Mouse (Mus musculus) CH12.LX (cell line): Measurements from ENCODE around the gene Disp2. TPM values are rescaled to one million over a fixed set of nuclear protein-coding genes. Genes with fewer than 3 reads are reported as not detected.

Source experiments
- DNase-seq: peaks from one replicate; pipeline ENCODE4 v3.0.0-alpha.2; 2013; ENCODE audit errors: extremely low read depth
- H3K27ac ChIP-seq: 2 replicates; pipeline ENCODE4 v1.5.1; 2012; ENCODE audit warnings: low read depth, mild to moderate bottlenecking, control low read depth, moderate library complexity; ENCODE audit not compliant: insufficient read depth
- H3K27me3 ChIP-seq: replicated peaks from 2 replicates; pipeline ENCODE3; 2012; ENCODE audit warnings: inconsistent platforms
- H3K36me3 ChIP-seq, 2 experiments: replicated peaks in 1 of 2; 2 replicates each; pipeline versions ENCODE3 to v1.6.1; 2012; ENCODE audit warnings: inconsistent platforms in 1 of 2, low read length in 1 of 2, mild to moderate bottlenecking in 1 of 2, mixed read lengths in 1 of 2, moderate library complexity in 1 of 2; ENCODE audit not compliant: control insufficient read depth in 1 of 2, insufficient read depth in 1 of 2
- H3K4me1 ChIP-seq, 2 experiments: 2 replicates each; pipeline ENCODE4 v1.6.1; 2012; ENCODE audit warnings: inconsistent platforms in 1 of 2, moderate library complexity in 1 of 2; ENCODE audit not compliant: insufficient read depth in 2 of 2, control insufficient read depth in 1 of 2
- H3K4me2 ChIP-seq: 2 replicates; pipeline ENCODE4 v1.6.1; 2012; ENCODE audit warnings: low read depth, mild to moderate bottlenecking, control low read depth; ENCODE audit not compliant: poor library complexity, insufficient read depth, severe bottlenecking
- H3K4me3 ChIP-seq, 3 experiments: fragments of 150-350 bp in 1 of 3; sonication (generic) in 1 of 3; replicated peaks in 1 of 3; 2 replicates each; pipeline versions ENCODE3 to v1.5.1; 2011 to 2012; ENCODE audit warnings: low read depth in 2 of 3, low read length in 2 of 3, mild to moderate bottlenecking in 2 of 3, moderate library complexity in 2 of 3, control low read depth in 1 of 3, improper control_type of control experiment in 1 of 3, inconsistent platforms in 1 of 3, mixed read lengths in 1 of 3; ENCODE audit not compliant: poor library complexity in 1 of 3
- H3K79me2 ChIP-seq: replicated peaks from 2 replicates; pipeline ENCODE4 v1.6.1; 2012; ENCODE audit warnings: mild to moderate bottlenecking, moderate library complexity; ENCODE audit not compliant: control insufficient read depth, poor library complexity, insufficient read depth, severe bottlenecking; ENCODE audit errors: extremely low read depth
- H3K9ac ChIP-seq: 2 replicates; pipeline ENCODE4 v1.6.1; 2012; ENCODE audit warnings: low read depth, mild to moderate bottlenecking, control low read depth, moderate library complexity; ENCODE audit not compliant: insufficient read depth
- H3K9me3 ChIP-seq: replicated peaks from 2 replicates; pipeline ENCODE3; 2012; ENCODE audit warnings: low read length, inconsistent platforms, mixed read lengths
- CHD1 ChIP-seq: IDR thresholded peaks from 2 replicates; pipeline ENCODE4 v1.6.1; 2012; ENCODE audit warnings: low read depth, low read length, improper control_type of control experiment, inconsistent platforms
- CTCF ChIP-seq, 2 experiments: IDR thresholded peaks in 1 of 2; conservative IDR thresholded peaks in 1 of 2; 2 replicates each; pipeline ENCODE4 v1.5.1; 2011 to 2012; ENCODE audit warnings: low read depth in 2 of 2, low read length in 2 of 2, improper control_type of control experiment in 1 of 2, inconsistent platforms in 1 of 2, mild to moderate bottlenecking in 1 of 2, moderate library complexity in 1 of 2
- E2F4 ChIP-seq: IDR thresholded peaks from 2 replicates; pipeline ENCODE4 v1.6.1; 2011; ENCODE audit warnings: low read depth, low read length, improper control_type of control experiment; ENCODE audit not compliant: insufficient replicate concordance
- EP300 ChIP-seq: IDR thresholded peaks from 2 replicates; pipeline ENCODE4 v1.6.1; 2011; ENCODE audit warnings: low read length, improper control_type of control experiment
- HCFC1 ChIP-seq: IDR thresholded peaks from 2 replicates; pipeline ENCODE4 v1.6.1; 2012; ENCODE audit warnings: low read depth, mild to moderate bottlenecking, inconsistent platforms, low read length, improper control_type of control experiment
- JUND ChIP-seq: conservative IDR thresholded peaks from 2 replicates; pipeline ENCODE4 v1.6.1; 2011; ENCODE audit warnings: low read depth, low read length, improper control_type of control experiment
- NELFE ChIP-seq: IDR thresholded peaks from 2 replicates; pipeline ENCODE4 v1.6.1; 2011; ENCODE audit warnings: low read depth, low read length, improper control_type of control experiment
- NRF1 ChIP-seq: IDR thresholded peaks from 2 replicates; pipeline ENCODE4 v1.6.1; 2014; ENCODE audit warnings: low read depth, mild to moderate bottlenecking, inconsistent platforms, low read length, improper control_type of control experiment, moderate library complexity
- POLR2A ChIP-seq: IDR thresholded peaks from 2 replicates; pipeline ENCODE4 v1.6.1; 2011; ENCODE audit warnings: low read depth, mild to moderate bottlenecking, improper control_type of control experiment, low read length
- POLR2AphosphoS2 ChIP-seq: IDR thresholded peaks from 2 replicates; pipeline ENCODE4 v1.6.1; 2011; ENCODE audit warnings: low read depth, low read length, improper control_type of control experiment
- RAD21 ChIP-seq: IDR thresholded peaks from 2 replicates; pipeline ENCODE4 v1.6.1; 2011; ENCODE audit warnings: low read depth, mild to moderate bottlenecking, low read length, improper control_type of control experiment, moderate library complexity
- SIN3A ChIP-seq: IDR thresholded peaks from 2 replicates; pipeline ENCODE4 v1.6.1; 2012; ENCODE audit warnings: low read length, improper control_type of control experiment, inconsistent platforms
- SMC3 ChIP-seq: IDR thresholded peaks from 2 replicates; pipeline ENCODE4 v1.6.1; 2011; ENCODE audit warnings: low read depth, low read length, improper control_type of control experiment
- TCF12 ChIP-seq: IDR thresholded peaks from 2 replicates; pipeline ENCODE4 v1.6.1; 2014; ENCODE audit warnings: low read depth, mild to moderate bottlenecking, inconsistent platforms, low read length, improper control_type of control experiment
- UBTF ChIP-seq: IDR thresholded peaks from 2 replicates; pipeline ENCODE4 v1.6.1; 2012; ENCODE audit warnings: low read depth, mild to moderate bottlenecking, inconsistent platforms, low read length, improper control_type of control experiment, moderate library complexity
- USF1 ChIP-seq: IDR thresholded peaks from 2 replicates; pipeline ENCODE4 v1.6.1; 2014; ENCODE audit warnings: low read depth, mild to moderate bottlenecking, inconsistent platforms, low read length, improper control_type of control experiment
- ZC3H11A ChIP-seq: IDR thresholded peaks from 2 replicates; pipeline ENCODE4 v1.6.1; 2012; ENCODE audit warnings: low read depth, mild to moderate bottlenecking, inconsistent platforms, low read length, improper control_type of control experiment
- ZNF384 ChIP-seq: IDR thresholded peaks from 2 replicates; pipeline ENCODE4 v1.6.1; 2012; ENCODE audit warnings: low read depth, low read length, improper control_type of control experiment, inconsistent platforms
- dilution Hi-C: fragments of 300-500 bp; cut with MboI; formaldehyde crosslinking; loops from 2 replicates; pipeline ENCODE4 v1.14.3; 2020; ENCODE audit warnings: low sequenced_read_pairs; ENCODE audit not compliant: extremely low pct_unique_long_range_greater_than_20kb, extremely low pct_ligation_motif_present
- in situ Hi-C: fragments of 300-500 bp; cut with MboI; formaldehyde crosslinking; loops from 3 replicates; pipeline ENCODE4 v1.14.3; 2019; ENCODE audit warnings: low sequenced_read_pairs, low pct_ligation_motif_present, low pct_unique_long_range_greater_than_20kb, mixed read lengths
- polyA plus RNA-seq: library from polyadenylated mRNA; unstranded; fragments of >175 nt; gene quantifications from 2 replicates; pipeline ENCODE4 v1.2.1, GENCODE M21; 2012; ENCODE audit warnings: low read depth; ENCODE audit not compliant: insufficient read length
- total RNA-seq, 2 experiments: library from RNA; depleted of rRNA; stranded (reverse); fragments of 300-350 nt in 1 of 2; fragments of >200 nt in 1 of 2; gene quantifications; 2 replicates each; pipeline ENCODE4 v1.2.3; 2012 to 2014

Disp2 gene
- total and polyA plus RNA-seq, 3 experiments: not detected

- peaks cover 3% of the 10 kb centered on the region for H3K27me3 ChIP-seq
- no peak overlapping the region for H3K27ac ChIP-seq
- H3K79me2 ChIP-seq: no peaks in the 10 kb centered on the region
- no peak overlapping the region for H3K9ac ChIP-seq
- no peak overlapping the region for H3K4me2 ChIP-seq
- peaks cover 6 to 33% of the 10 kb centered on the region in 2 experiments for H3K4me1 ChIP-seq
- dilution Hi-C loops: no loop called here
- no peak for DNase-seq
- TF ChIP-seq HCFC1: no peak
- TF ChIP-seq, all 38 proteins: peak for 0
- Histone ChIP-seq H3K4me3 (no peak overlapping the region), H3K36me3 (no peaks in the 10 kb centered on the region), H3K9me3 (peaks cover 2% of the 10 kb centered on the region)
- in situ Hi-C loops: loop anchor here (5.0 to 25.0 kb wide), 3 partner anchors 117 to 422 kb away; no protein-coding TSS in a partner anchor
Observed at GRCm38 (mm10) chr2:118764875-118765274, 14.6 kb upstream of the Disp2 start.

- Histone ChIP-seq H3K79me2 (no peaks in the 10 kb centered on the region), H3K36me3 (no peaks in the 10 kb centered on the region), H3K27ac (no peak overlapping the region), H3K9ac (no peak overlapping the region), H3K4me2 (no peak overlapping the region), H3K4me3 (no peak overlapping the region), H3K9me3 (peaks cover 2% of the 10 kb centered on the region), H3K27me3 (peaks cover under 1% of the 10 kb centered on the region), H3K4me1 (peaks cover 6 to 29% of the 10 kb centered on the region in 2 experiments)
- TF ChIP-seq SMC3 (peak; percentile 76), RAD21 (peak; percentile 72), CTCF (conservative IDR thresholded peaks at IDR 0.05 in 1 of 2, IDR thresholded peaks at IDR 0.05 in 1 of 2; ENCODE audit: low read depth in 2 of 2, low read length in 2 of 2) (peak in 1 of 2 experiments; percentile 73; a peak in 2 of 4 replicates), CHD1 (no peak), ZC3H11A (no peak; the same call in 1 of the 2 replicates)
- peak; percentile 32 for DNase-seq
- dilution Hi-C loops: no loop called here
- in situ Hi-C loops: loop anchor here (5.0 to 25.0 kb wide), 3 partner anchors 116 to 421 kb away; no protein-coding TSS in a partner anchor
Observed at GRCm38 (mm10) chr2:118766041-118767033, 13.2 kb upstream of the Disp2 start.

- H3K4me2 ChIP-seq: no peak within 1 kb of the TSS
- peaks cover 2% of the 10 kb centered on the region for H3K9me3 ChIP-seq
- peaks cover 31% of the 10 kb centered on the region for H3K27me3 ChIP-seq
- no peak within 1 kb of the TSS for H3K27ac ChIP-seq
- H3K36me3 ChIP-seq: no peaks in the 10 kb centered on the region
- H3K4me3 ChIP-seq: no peak within 1 kb of the TSS
- H3K4me1 ChIP-seq: peaks cover 0 to 2% of the 10 kb centered on the region in 2 experiments; a peak in 2 of 4 replicates
- no peak within 1 kb of the TSS for H3K9ac ChIP-seq
- DNase-seq: no peak
- TF ChIP-seq ZNF384 (no peak), POLR2AphosphoS2 (no peak), CHD1 (no peak), ZC3H11A (no peak), EP300 (no peak), SMC3 (no peak), UBTF (no peak), POLR2A (no peak), USF1 (no peak), NELFE (no peak), E2F4 (no peak), CTCF (conservative IDR thresholded peaks at IDR 0.05 in 1 of 2, IDR thresholded peaks at IDR 0.05 in 1 of 2; ENCODE audit: low read depth in 2 of 2, low read length in 2 of 2) (no peak), RAD21 (no peak), SIN3A (no peak), NRF1 (no peak), TCF12 (no peak), JUND (no peak)
- no peaks in the 10 kb centered on the region for H3K79me2 ChIP-seq
- in situ Hi-C loops: loop anchor here (25.0 kb wide), 1 partner anchor 415 kb away; no protein-coding TSS in a partner anchor
- dilution Hi-C loops: no loop called here
Observed at GRCm38 (mm10) chr2:118772158-118772874, 7.2 kb upstream of the Disp2 start, which contains the start of gene Phgr1. Gene Phgr1, plus strand, starts transcription at chr2:118772769.
